Mouse (Mus musculus) intestine, embryonic 15.5 days (tissue): ENCODE data around the gene Smap2. TPM values are rescaled to one million over a fixed set of nuclear protein-coding genes. Genes with fewer than 3 reads are reported as not detected.

ENCODE experiments used
- ATAC-seq: fragments of 200-750 bp; cut with Nextera tagmentation; 2 replicates; pipeline ENCODE4 v1.8.0; 2017; ENCODE audit warnings: moderate TSS enrichment, moderate library complexity
- H3K27ac ChIP-seq: fragments of 300-500 bp; sonication (generic); 2 replicates; pipeline ENCODE4 v1.5.1; 2015; ENCODE audit warnings: mild to moderate bottlenecking, inconsistent platforms
- H3K27me3 ChIP-seq: fragments of 300-500 bp; sonication (generic); replicated peaks from 2 replicates; pipeline ENCODE4 v1.6.1; 2015; ENCODE audit warnings: inconsistent platforms
- H3K36me3 ChIP-seq: fragments of 300-500 bp; sonication (generic); 2 replicates; pipeline ENCODE4 v1.6.1; 2015; ENCODE audit warnings: inconsistent platforms
- H3K4me1 ChIP-seq: fragments of 300-500 bp; sonication (generic); replicated peaks from 2 replicates; pipeline ENCODE4 v1.6.1; 2015; ENCODE audit warnings: inconsistent platforms
- H3K4me2 ChIP-seq: fragments of 300-500 bp; sonication (generic); replicated peaks from 2 replicates; pipeline ENCODE4 v1.6.1; 2015; ENCODE audit warnings: mild to moderate bottlenecking, inconsistent platforms
- H3K4me3 ChIP-seq: fragments of 300-500 bp; sonication (generic); replicated peaks from 2 replicates; pipeline ENCODE4 v1.5.1; 2015; ENCODE audit warnings: inconsistent platforms
- H3K9ac ChIP-seq: fragments of 300-500 bp; sonication (generic); 2 replicates; pipeline ENCODE4 v1.6.1; 2015; ENCODE audit warnings: inconsistent platforms
- H3K9me3 ChIP-seq: fragments of 300-500 bp; sonication (generic); 2 replicates; pipeline ENCODE4 v1.6.1; 2016; ENCODE audit warnings: inconsistent platforms
- WGBS: fragments of 180-500 bp; shearing (Covaris S2); methylation state at CpG from one replicate; pipeline ENCODE4 v1.1.7; 2015; 5-methylcytosine and 5-hydroxymethylcytosine counted together
- polyA plus RNA-seq: library from polyadenylated mRNA; unstranded; fragments of >200 nt; fragmentation: Nextera tagmentation; extraction: Ambion mirVana; gene quantifications from 2 replicates; pipeline ENCODE4 v1.2.1, GENCODE M21; 2015

The Smap2 gene
- polyA plus RNA-seq, 1 experiment from 2014 or later = 15.1 TPM

GRCm38 (mm10) chr4:120955586-120955985, 61.5 kb downstream of the Smap2 start:
- no peak overlapping the region for H3K27ac ChIP-seq
- no peak overlapping the region for H3K4me3 ChIP-seq
- H3K9ac ChIP-seq = no peak overlapping the region
- H3K9me3 ChIP-seq = no peaks in the 10 kb centered on the region
- no peaks in the 10 kb centered on the region for H3K27me3 ChIP-seq
- H3K4me1 ChIP-seq = no peaks in the 10 kb centered on the region; the same call in 1 of the 2 replicates
- 90% methylated on average over 1 of the region's 1 CpGs for WGBS
- no peaks in the 10 kb centered on the region for H3K36me3 ChIP-seq
- H3K4me2 ChIP-seq = no peak overlapping the region
- ATAC-seq = no peak

- H3K4me2 ChIP-seq = no peak overlapping the region
- no peaks in the 10 kb centered on the region for H3K27me3 ChIP-seq
- H3K4me1 ChIP-seq = no peaks in the 10 kb centered on the region; the same call in 1 of the 2 replicates
- no peak overlapping the region for H3K27ac ChIP-seq
- no peaks in the 10 kb centered on the region for H3K9me3 ChIP-seq
- H3K4me3 ChIP-seq = no peak overlapping the region
- no peaks in the 10 kb centered on the region for H3K36me3 ChIP-seq
- WGBS = 71% methylated on average over 1 of the region's 1 CpGs
- H3K9ac ChIP-seq = no peak overlapping the region
- no peak for ATAC-seq
Observed at GRCm38 (mm10) chr4:120953667-120954066, 63.4 kb downstream of the Smap2 start.

GRCm38 (mm10) chr4:120953038-120953437, 64.0 kb downstream of the Smap2 start:
- WGBS = 77% methylated on average over 4 of the region's 4 CpGs
- Histone ChIP-seq H3K27me3 (no peaks in the 10 kb centered on the region), H3K36me3 (no peaks in the 10 kb centered on the region), H3K4me2 (no peak overlapping the region), H3K4me3 (no peak overlapping the region), H3K27ac (no peak overlapping the region), H3K9me3 (no peaks in the 10 kb centered on the region), H3K4me1 (no peaks in the 10 kb centered on the region; the same call in 1 of the 2 replicates), H3K9ac (no peak overlapping the region)
- no peak for ATAC-seq

- no peaks in the 10 kb centered on the region; the same call in 1 of the 2 replicates for H3K4me1 ChIP-seq
- H3K9me3 ChIP-seq = no peaks in the 10 kb centered on the region
- H3K4me3 ChIP-seq = peak overlapping the region; percentile 89
- H3K36me3 ChIP-seq = 0 out of 2 replicates have a peak, but pooled peaks cover under 1% of the 10 kb centered on the region
- H3K27ac ChIP-seq = peak overlapping the region; percentile 83; the same call in 1 of the 2 replicates
- H3K9ac ChIP-seq = peak overlapping the region; percentile 78; the same call in 1 of the 2 replicates
- peak overlapping the region; percentile 81 for H3K4me2 ChIP-seq
- peak; percentile 27 for ATAC-seq
- WGBS = 39% methylated on average over 6 of the region's 6 CpGs
- no peaks in the 10 kb centered on the region for H3K27me3 ChIP-seq
Observed at GRCm38 (mm10) chr4:120952163-120952562, 64.9 kb downstream of the Smap2 start.

- no peaks in the 10 kb centered on the region for H3K27me3 ChIP-seq
- H3K4me3 ChIP-seq = peak within 1 kb of the TSS; percentile 89
- 1% methylated on average over 59 of the region's 60 CpGs for WGBS
- peak within 1 kb of the TSS; percentile 83 for H3K27ac ChIP-seq
- ATAC-seq = peak; percentile 98
- H3K9ac ChIP-seq = peak within 1 kb of the TSS; percentile 78
- no peaks in the 10 kb centered on the region for H3K9me3 ChIP-seq
- no peaks in the 10 kb centered on the region; the same call in 1 of the 2 replicates for H3K4me1 ChIP-seq
- 0 out of 2 replicates have a peak, but pooled peaks cover 6% of the 10 kb centered on the region for H3K36me3 ChIP-seq
- peak within 1 kb of the TSS; percentile 81 for H3K4me2 ChIP-seq
Observed at GRCm38 (mm10) chr4:120951428-120951973, 65.5 kb downstream of the Smap2 start, which contains the start of gene Zfp69. Gene Zfp69 (minus strand): TSS chr4:120951699.

GRCm38 (mm10) chr4:120950763-120951427, 66.2 kb downstream of the Smap2 start:
- Histone ChIP-seq H3K27me3 (no peaks in the 10 kb centered on the region), H3K4me2 (peak overlapping the region; percentile 81), H3K4me3 (peak overlapping the region; percentile 89), H3K27ac (peak overlapping the region; percentile 83), H3K36me3 (0 out of 2 replicates have a peak, but pooled peaks cover 6% of the 10 kb centered on the region), H3K4me1 (no peaks in the 10 kb centered on the region; the same call in 1 of the 2 replicates), H3K9me3 (no peaks in the 10 kb centered on the region), H3K9ac (peak overlapping the region; percentile 78)
- WGBS = 4% methylated on average over 20 of the region's 20 CpGs
- 0 out of 2 replicates have a peak, but pooled peaks have one; percentile 0 for ATAC-seq

- no peak overlapping the region for H3K4me3 ChIP-seq
- H3K4me1 ChIP-seq = no peaks in the 10 kb centered on the region; the same call in 1 of the 2 replicates
- H3K4me2 ChIP-seq = no peak overlapping the region
- H3K27ac ChIP-seq = no peak overlapping the region
- WGBS = 64% methylated on average over 3 of the region's 3 CpGs
- 0 out of 2 replicates have a peak, but pooled peaks cover 6% of the 10 kb centered on the region for H3K36me3 ChIP-seq
- no peak for ATAC-seq
- H3K9ac ChIP-seq = no peak overlapping the region
- no peaks in the 10 kb centered on the region for H3K27me3 ChIP-seq
- H3K9me3 ChIP-seq = no peaks in the 10 kb centered on the region
Observed at GRCm38 (mm10) chr4:120948938-120949337, 68.1 kb downstream of the Smap2 start.

GRCm38 (mm10) chr4:120935006-120935405, 82.0 kb downstream of the Smap2 start:
- H3K9me3 ChIP-seq = no peaks in the 10 kb centered on the region

GRCm38 (mm10) chr4:120930736-120931135, 86.3 kb downstream of the Smap2 start:
- Histone ChIP-seq H3K4me1 (no peaks in the 10 kb centered on the region), H3K27me3 (no peaks in the 10 kb centered on the region), H3K9ac (no peak overlapping the region), H3K4me2 (no peak overlapping the region), H3K4me3 (no peak overlapping the region), H3K36me3 (0 out of 2 replicates have a peak, but pooled peaks cover 4% of the 10 kb centered on the region), H3K27ac (no peak overlapping the region), H3K9me3 (no peaks in the 10 kb centered on the region)
- no peak for ATAC-seq
- WGBS = 95% methylated on average over 18 of the region's 18 CpGs

More at GRCm38 (mm10) chr4:120935006-120935405, 82.0 kb downstream of the Smap2 start:
- H3K27me3 ChIP-seq = no peaks in the 10 kb centered on the region
- 56% methylated on average over 3 of the region's 3 CpGs for whole genome bisulfite sequencing
- no peaks in the 10 kb centered on the region for H3K4me1 ChIP-seq
- H3K36me3 ChIP-seq = 0 out of 2 replicates have a peak, but pooled peaks cover 4% of the 10 kb centered on the region
- H3K4me3 ChIP-seq = no peak overlapping the region
- no peak overlapping the region for H3K4me2 ChIP-seq
- H3K9ac ChIP-seq = no peak overlapping the region
- no peak overlapping the region for H3K27ac ChIP-seq
- ATAC-seq = peak; percentile 73

GRCm38 (mm10) chr4:120928686-120929085, 88.4 kb downstream of the Smap2 start:
- H3K4me1 ChIP-seq = no peaks in the 10 kb centered on the region; the same call in 1 of the 2 replicates
- WGBS = 76% methylated on average over 3 of the region's 3 CpGs
- no peak overlapping the region for H3K4me2 ChIP-seq
- H3K36me3 ChIP-seq = 0 out of 2 replicates have a peak, but pooled peaks cover 4% of the 10 kb centered on the region
- no peak overlapping the region for H3K9ac ChIP-seq
- H3K9me3 ChIP-seq = no peaks in the 10 kb centered on the region
- no peaks in the 10 kb centered on the region for H3K27me3 ChIP-seq
- H3K27ac ChIP-seq = no peak overlapping the region
- no peak for ATAC-seq
- H3K4me3 ChIP-seq = no peak overlapping the region

GRCm38 (mm10) chr4:120925386-120925785, 91.7 kb downstream of the Smap2 start:
- Histone ChIP-seq H3K9ac (no peak overlapping the region), H3K27me3 (no peaks in the 10 kb centered on the region), H3K4me2 (peak overlapping the region; percentile 78), H3K27ac (peak overlapping the region; percentile 94), H3K36me3 (peaks cover 16% of the 10 kb centered on the region), H3K4me1 (no peaks in the 10 kb centered on the region; the same call in 1 of the 2 replicates), H3K4me3 (peak overlapping the region; percentile 61), H3K9me3 (no peaks in the 10 kb centered on the region)
- WGBS = 12% methylated on average over 3 of the region's 3 CpGs
- ATAC-seq = peak; percentile 75

- H3K9me3 ChIP-seq = no peaks in the 10 kb centered on the region
- peaks cover 19% of the 10 kb centered on the region for H3K36me3 ChIP-seq
- H3K4me2 ChIP-seq = peak within 1 kb of the TSS; percentile 78
- H3K4me3 ChIP-seq = peak within 1 kb of the TSS; percentile 61
- peak within 1 kb of the TSS; percentile 94 for H3K27ac ChIP-seq
- peak; percentile 99 for ATAC-seq
- H3K9ac ChIP-seq = peak within 1 kb of the TSS; percentile 64
- no peaks in the 10 kb centered on the region; the same call in 1 of the 2 replicates for H3K4me1 ChIP-seq
- WGBS = under 1% methylated on average over 33 of the region's 33 CpGs
- no peaks in the 10 kb centered on the region for H3K27me3 ChIP-seq
Observed at GRCm38 (mm10) chr4:120924554-120925299, 92.3 kb downstream of the Smap2 start, which contains the start of gene Exo5. Gene Exo5 (minus strand): TSS chr4:120925017.
